Mouse (Mus musculus): ENCODE data around the gene Rbm42. TPM values are rescaled to one million over a fixed set of nuclear protein-coding genes. Genes with fewer than 3 reads are reported as not detected.

Rbm42 gene
- total RNA-seq, 2 experiments from 2014 or later = 49.1 to 53.1 TPM

DNA sequence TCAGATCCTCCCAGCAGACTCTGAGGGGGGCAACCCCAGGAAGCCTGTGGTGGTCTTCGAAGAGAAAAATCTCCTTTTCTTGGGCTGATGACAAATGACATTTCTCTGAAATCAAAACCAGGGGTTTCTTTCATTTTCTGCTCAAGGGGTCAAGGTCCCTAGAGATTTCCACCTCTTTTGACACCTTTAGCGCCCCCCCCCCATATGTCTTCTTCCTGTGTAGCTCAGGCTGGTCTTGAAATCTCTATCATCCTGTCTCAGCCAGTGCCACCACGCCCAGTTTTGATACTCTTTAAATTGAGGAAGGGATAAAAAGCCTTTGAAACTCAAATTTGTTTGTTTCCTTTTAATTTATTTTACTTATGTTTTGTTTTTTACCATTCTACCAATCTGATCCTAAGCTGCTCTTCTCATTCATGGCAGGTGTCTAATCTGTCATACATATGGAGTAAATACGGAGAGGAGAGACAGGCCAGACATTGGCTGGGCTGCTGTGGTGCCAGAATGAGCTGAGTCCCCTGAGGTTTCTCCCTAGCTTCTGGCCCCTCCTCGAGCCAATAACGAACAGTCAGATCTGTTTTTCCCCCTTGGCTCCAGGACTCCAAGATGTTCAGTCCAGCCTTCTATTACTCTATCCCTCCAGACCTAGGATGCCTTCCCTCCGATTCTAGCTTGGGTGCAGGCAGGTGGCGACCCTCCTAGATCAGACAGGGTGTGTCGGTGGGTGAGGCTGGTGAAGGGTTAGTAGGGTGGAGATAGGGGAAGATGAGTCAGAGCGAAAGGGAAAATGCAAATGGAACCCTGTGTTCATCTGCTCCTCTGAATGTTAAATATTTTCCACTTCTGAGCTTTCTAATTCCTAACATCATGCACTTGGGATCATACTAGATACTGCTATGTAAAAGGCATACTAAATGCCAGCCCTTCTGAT lies 56.3 kb downstream of the Rbm42 start:
- intact Hi-C loops (cut with DNase I) = no loop called here
- DNase-seq = no peak

DNA sequence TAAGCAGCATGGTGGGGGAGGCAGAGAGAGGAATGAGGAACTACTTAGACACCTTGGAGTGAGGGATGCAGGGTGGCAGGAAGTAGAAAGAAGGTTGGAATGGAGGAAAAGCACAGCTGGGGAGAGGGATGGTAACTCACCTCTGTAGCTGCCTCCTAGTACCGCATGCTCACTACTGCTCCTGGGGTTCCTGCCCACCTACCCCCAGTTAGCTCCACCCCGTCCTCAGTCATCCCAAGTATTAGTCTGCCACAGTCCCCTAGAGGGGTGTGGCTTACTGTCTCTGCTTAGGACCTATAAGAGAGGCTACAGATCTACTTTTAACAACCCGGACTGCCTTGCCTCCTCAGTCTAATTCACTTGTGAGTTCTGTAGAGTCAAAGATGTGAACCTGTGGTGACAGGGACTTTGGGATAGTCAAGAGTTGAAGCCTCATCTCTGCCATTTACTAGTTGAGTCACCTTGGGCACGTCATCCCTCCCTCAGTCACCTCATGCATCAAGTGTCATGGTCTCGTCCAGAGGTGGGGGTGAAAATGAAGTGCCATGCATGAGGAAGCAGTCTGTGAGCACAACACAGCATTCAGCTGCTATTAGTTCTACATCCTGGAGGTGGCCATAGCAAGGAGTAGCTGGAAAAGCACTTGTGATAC lies 57.2 kb downstream of the Rbm42 start:
- no peak for DNase-seq
- intact Hi-C loops (cut with DNase I) = no loop called here

DNA sequence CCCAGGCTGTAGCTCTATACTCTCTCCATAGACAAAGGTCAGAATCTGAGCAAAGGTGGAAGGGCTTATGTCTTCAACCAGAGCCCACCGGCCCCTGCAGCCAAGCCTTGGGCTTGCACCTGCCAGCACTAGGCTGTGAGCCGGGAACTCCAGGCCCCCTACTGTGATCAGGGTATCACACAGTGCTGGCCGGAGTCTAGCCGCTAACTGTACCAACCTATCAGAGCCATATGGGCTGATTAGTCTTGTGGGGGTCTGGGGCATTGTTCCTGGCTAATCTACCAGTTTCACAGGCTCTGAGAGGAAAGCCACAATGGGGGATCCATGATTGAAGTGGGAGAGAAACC lies 58.5 kb downstream of the Rbm42 start:
- intact Hi-C loops (cut with DNase I) = no loop called here
- no peak for DNase-seq

Other genes with a start within 250 kb of the Rbm42 start
- gene Tyrobp, start 236.6 kb downstream of the Rbm42 start, total RNA-seq (2021) = 10 to 100 TPM; 18.6 to 19.9 TPM
- 1 to 10 TPM; 1.2 to 1.3 TPM for gene Hcst, start 230.5 kb downstream of the Rbm42 start, total RNA-seq (2021)
- under 1 TPM; 0.67 to 0.71 TPM for gene Nfkbid, start 228.6 kb downstream of the Rbm42 start, total RNA-seq (2021)
- 1 to 10 TPM; 4.0 to 4.4 TPM for gene Aplp1, start 204.8 kb downstream of the Rbm42 start, total RNA-seq (2021)
- not detected for gene Kirrel2, start 192.6 kb downstream of the Rbm42 start, total RNA-seq (2021)
- gene Nphs1, start 192.0 kb downstream of the Rbm42 start, total RNA-seq (2021) = not detected
- gene Prodh2, start 156.7 kb downstream of the Rbm42 start, total RNA-seq (2021) = not detected
- gene Arhgap33, start 115.3 kb downstream of the Rbm42 start, total RNA-seq (2021) = 1 to 10 TPM; 2.7 to 3.2 TPM
- gene Hspb6, start 98.1 kb downstream of the Rbm42 start, total RNA-seq (2021) = 100 to 1,000 TPM; 425 to 488 TPM
- 1 to 10 TPM; 4.6 to 5.3 TPM for gene Proser3, start 98.0 kb downstream of the Rbm42 start, total RNA-seq (2021)
- 10 to 100 TPM; 14.4 to 16.4 TPM for gene Lin37, start 90.5 kb downstream of the Rbm42 start, total RNA-seq (2021)
- 10 to 100 TPM; 63.8 to 65.6 TPM for gene U2af1l4, start 87.0 kb downstream of the Rbm42 start, total RNA-seq (2021)
- 1 to 10 TPM; 1.9 to 2.4 TPM for gene Gm49396, start 87.0 kb downstream of the Rbm42 start, total RNA-seq (2021)
- gene Psenen, start 86.7 kb downstream of the Rbm42 start, total RNA-seq (2021) = 10 to 100 TPM; 66.3 to 67.3 TPM
- gene Igflr1, start 84.9 kb downstream of the Rbm42 start, total RNA-seq (2021) = 1 to 10 TPM; 1.9 to 2.5 TPM
- gene Kmt2b, start 61.6 kb downstream of the Rbm42 start, total RNA-seq (2021) = 10 to 100 TPM; 22.6 to 26.9 TPM
- gene Zbtb32, start 51.4 kb downstream of the Rbm42 start, total RNA-seq (2021) = not detected
- under 1 TPM; 0.34 to 0.38 TPM for gene Upk1a, start 37.5 kb downstream of the Rbm42 start, total RNA-seq (2021)
- 1,000 to 10,000 TPM; 4,389 to 4,822 TPM for gene Cox6b1, start 24.2 kb downstream of the Rbm42 start, total RNA-seq (2021)
- gene Etv2, start 14.5 kb downstream of the Rbm42 start, total RNA-seq (2021) = not detected
- 1 to 10 TPM; 4.7 to 4.8 TPM for gene Haus5, start 14.7 kb upstream of the Rbm42 start, total RNA-seq (2021)
- under 1 TPM in 1 of 2 experiments, not detected in 1; 0.43 TPM for gene Pmis2, start 21.3 kb upstream of the Rbm42 start, total RNA-seq (2021)
- not detected for gene 2200002J24Rik, start 48.6 kb upstream of the Rbm42 start, total RNA-seq (2021)
- gene Atp4a, start 61.9 kb upstream of the Rbm42 start, total RNA-seq (2021) = under 1 TPM in 1 of 2 experiments, not detected in 1; 0.15 TPM
- 100 to 1,000 TPM; 238 to 243 TPM for gene Tmem147, start 79.2 kb upstream of the Rbm42 start, total RNA-seq (2021)
- not detected for gene Gapdhs, start 93.4 kb upstream of the Rbm42 start, total RNA-seq (2021)
- 1 to 10 TPM; 4.3 to 5.5 TPM for gene Sbsn, start 101.2 kb upstream of the Rbm42 start, total RNA-seq (2021)
- gene Dmkn, start 113.4 kb upstream of the Rbm42 start, total RNA-seq (2021) = 1 to 10 TPM; 4.8 to 7.0 TPM
- gene Krtdap, start 137.6 kb upstream of the Rbm42 start, total RNA-seq (2021) = not detected
- gene Ffar2, start 173.5 kb upstream of the Rbm42 start, total RNA-seq (2021) = under 1 TPM; 0.34 to 0.74 TPM
- not detected for gene Ffar3, start 205.9 kb upstream of the Rbm42 start, total RNA-seq (2021)
- gene Ffar1, start 211.2 kb upstream of the Rbm42 start, total RNA-seq (2021) = not detected
- under 1 TPM; 0.39 to 0.43 TPM for gene Cd22, start 230.0 kb upstream of the Rbm42 start, total RNA-seq (2021)